Mouse (Mus musculus): ENCODE measurements around the gene Akap10.
"Not testable (repeated sequence)": the region's sequence is repeated elsewhere in the genome, so short reads cannot be mapped to it uniquely, and the experiment has no call there.

GRCm38 (mm10) chr11:61958706-61959105 lies 28.7 kb upstream of the Akap10 start:
- TF ChIP-seq ZC3H11A (IDR thresholded peaks at IDR 0.05; ENCODE audit: low read depth, low read length); ZNF384 (IDR thresholded peaks at IDR 0.05; ENCODE audit: low read depth, low read length); TBP (IDR thresholded peaks at IDR 0.05; ENCODE audit: low read depth, low read length); ZKSCAN1 (IDR thresholded peaks at IDR 0.05; ENCODE audit: low read depth, low read length); POLR2A (IDR thresholded peaks at IDR 0.05; ENCODE audit: control insufficient read depth in 1 of 2, insufficient read depth in 1 of 2, low read depth in 1 of 2, low read length in 2 of 2, poor library complexity in 1 of 2); TCF12 (IDR thresholded peaks at IDR 0.05; ENCODE audit: low read depth, low read length); MXI1 (IDR thresholded peaks at IDR 0.05; ENCODE audit: low read depth, low read length); CHD1 (IDR thresholded peaks at IDR 0.05; ENCODE audit: low read depth, low read length); CTCF (IDR thresholded peaks at IDR 0.05 in 2 of 3, conservative IDR thresholded peaks at IDR 0.05 in 1 of 3; ENCODE audit: control insufficient read depth in 1 of 3, insufficient read depth in 1 of 3, low read depth in 2 of 3, low read length in 3 of 3, poor library complexity in 1 of 3, severe bottlenecking in 1 of 3); MEF2A (IDR thresholded peaks at IDR 0.05; ENCODE audit: extremely low read depth, insufficient replicate concordance, low read depth, low read length, poor library complexity, severe bottlenecking); ELF1 (IDR thresholded peaks at IDR 0.05; ENCODE audit: low read depth, low read length); POLR2AphosphoS2 (IDR thresholded peaks at IDR 0.05; ENCODE audit: low read length); EP300 (IDR thresholded peaks at IDR 0.05; ENCODE audit: low read depth in 1 of 2, low read length in 2 of 2); KAT2A (conservative IDR thresholded peaks at IDR 0.05; ENCODE audit: low read depth, low read length): not testable (repeated sequence)

All from MEL (cell line).